Mouse (Mus musculus) olfactory bulb, adult 2 months (tissue): ENCODE data around the gene Frmpd4.

Experiments used
- CTCF ChIP-seq: fragments of 200-500 bp; IDR thresholded peaks from 2 replicates; pipeline ENCODE4 v1.5.1; 2012; ENCODE audit warnings: low read depth, mild to moderate bottlenecking, low read length, moderate library complexity; ENCODE audit not compliant: insufficient read depth
- POLR2A ChIP-seq: fragments of 200-500 bp; IDR thresholded peaks from 2 replicates; pipeline ENCODE4 v1.6.1; 2012; ENCODE audit warnings: mild to moderate bottlenecking, low read depth, low read length, moderate library complexity; ENCODE audit not compliant: insufficient read depth

GRCm38 (mm10) chrX:167433950-167434349, 1143.1 kb downstream of the Frmpd4 start:
- TF ChIP-seq POLR2A (no peak), CTCF (no peak)
